Mouse (Mus musculus) G1E (cell line): ENCODE data around the gene Lrrc49. TPM values are rescaled to one million over a fixed set of nuclear protein-coding genes. Genes with fewer than 3 reads are reported as not detected.

Experiments used
- ATAC-seq: 2 replicates; pipeline ENCODE4 v1.8.0; 2016; ENCODE audit warnings: mild to moderate bottlenecking; ENCODE audit not compliant: insufficient number of reproducible peaks, poor library complexity, low FRiP score, severe bottlenecking; ENCODE audit errors: extremely low read depth
- DNase-seq: peaks from one replicate; pipeline ENCODE4 v3.0.0; 2012; ENCODE audit warnings: low spot score
- H3K27me3 ChIP-seq: 2 replicates; pipeline ENCODE4 v1.6.1; 2012; ENCODE audit warnings: mild to moderate bottlenecking, low read length, inconsistent platforms; ENCODE audit not compliant: insufficient read depth
- H3K36me3 ChIP-seq: replicated peaks from 2 replicates; pipeline ENCODE3; 2012; ENCODE audit warnings: mild to moderate bottlenecking, inconsistent platforms
- H3K4me1 ChIP-seq: 2 replicates; pipeline ENCODE4 v1.6.1; 2012; ENCODE audit warnings: low read depth, low read length, inconsistent platforms, mixed read lengths; ENCODE audit not compliant: insufficient read depth
- H3K4me3 ChIP-seq: 2 replicates; pipeline ENCODE4 v1.5.1; 2012; ENCODE audit warnings: low read depth, mild to moderate bottlenecking, inconsistent platforms, low read length, moderate library complexity, mixed read lengths
- H3K9me3 ChIP-seq: replicated peaks from 2 replicates; pipeline ENCODE4 v1.6.1; 2012; ENCODE audit warnings: inconsistent platforms
- CTCF ChIP-seq: IDR thresholded peaks from 2 replicates; pipeline ENCODE4 v1.5.1; 2012; ENCODE audit warnings: low read depth, low read length, inconsistent platforms, mixed read lengths
- GATA1 ChIP-seq: IDR thresholded peaks from 2 replicates; pipeline ENCODE4 v1.6.1; 2012; ENCODE audit warnings: borderline replicate concordance, low read length, inconsistent platforms, mixed read lengths
- GATA2 ChIP-seq: IDR thresholded peaks from 2 replicates; pipeline ENCODE4 v1.6.1; 2012; ENCODE audit warnings: low read depth, low read length, inconsistent platforms, borderline replicate concordance
- POLR2AphosphoS5 ChIP-seq: IDR thresholded peaks from 2 replicates; pipeline ENCODE4 v1.6.1; 2012; ENCODE audit warnings: low read depth, low read length, inconsistent platforms; ENCODE audit not compliant: insufficient replicate concordance
- TAL1 ChIP-seq: conservative IDR thresholded peaks from 2 replicates; pipeline ENCODE4 v1.6.1; 2012; ENCODE audit warnings: low read depth, low read length, inconsistent platforms, mixed read lengths
- polyA plus RNA-seq: library from polyadenylated mRNA; stranded (reverse); fragments of >175 nt; gene quantifications from 2 replicates; pipeline ENCODE4 v1.2.3, GENCODE M21; 2012
- total RNA-seq, 2 experiments: library from RNA; stranded (forward) in 1 of 2; stranded (reverse) in 1 of 2; fragments of 200-1000 nt in 1 of 2; fragments of >200 nt in 1 of 2; fragmentation: Nextera tagmentation in 1 of 2; gene quantifications; 2 replicates each; pipeline ENCODE4 v1.2.3; 2014 to 2017

Lrrc49 gene
- total RNA-seq (2014; fragmentation: Nextera tagmentation) (0.58 and 1.1 TPM in 2 replicates), total RNA-seq (2017) (2.3 and 2.5 TPM in 2 replicates), polyA plus RNA-seq (0.09 and 0.11 TPM in 2 replicates)

DNA sequence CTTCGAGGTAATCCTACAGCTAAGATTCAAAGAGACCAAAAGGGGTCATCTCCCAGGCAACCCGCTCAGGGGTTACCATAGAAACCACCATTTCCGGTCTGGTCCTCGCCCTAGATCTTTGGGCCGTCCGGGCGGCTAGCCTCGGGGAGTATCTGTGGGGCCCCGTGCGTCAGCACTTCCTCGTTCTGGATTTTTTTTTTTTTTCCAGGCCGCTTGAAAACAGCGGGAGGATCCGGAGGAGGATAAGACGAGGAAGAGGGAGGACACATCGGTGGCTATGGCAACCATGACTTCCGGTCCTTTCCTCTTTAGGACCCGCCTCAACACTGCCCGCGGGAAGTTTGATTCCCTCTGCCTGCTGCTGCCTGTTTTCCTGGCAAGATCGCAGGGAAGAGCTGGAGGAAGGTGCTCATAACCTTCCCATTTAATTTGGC lies at the start of gene Lrrc49:
Gene Lrrc49, minus strand, starts transcription at position 268 of the 434 bp plus-strand sequence.
- no peaks in the 10 kb centered on the region for H3K36me3 ChIP-seq
- peaks cover 8% of the 10 kb centered on the region for H3K27me3 ChIP-seq
- H3K4me3 ChIP-seq, result peak within 1 kb of the TSS; percentile 68
- H3K9me3 ChIP-seq, result no peaks in the 10 kb centered on the region; the same call in 1 of the 2 replicates
- ATAC-seq (peak; percentile 57), DNase-seq (peak; percentile 14)
- H3K4me1 ChIP-seq, result peaks cover 4% of the 10 kb centered on the region
- TF ChIP-seq GATA1 (no peak), CTCF (no peak), TAL1 (no peak), GATA2 (no peak), POLR2AphosphoS5 (no peak)

- ATAC-seq (no peak), DNase-seq (no peak)
- Histone ChIP-seq H3K27me3 (peaks cover 5% of the 10 kb centered on the region; the same call in 1 of the 2 replicates), H3K4me3 (no peak overlapping the region), H3K4me1 (no peaks in the 10 kb centered on the region), H3K36me3 (no peaks in the 10 kb centered on the region), H3K9me3 (peaks cover 3% of the 10 kb centered on the region)
- no peak for TF ChIP-seq GATA1
- TF ChIP-seq GATA2, result no peak
- no peak for TF ChIP-seq POLR2AphosphoS5
- no peak for TF ChIP-seq CTCF
- TF ChIP-seq TAL1, result no peak
Observed at GRCm38 (mm10) chr9:60734321-60734720, 46.4 kb upstream of the Lrrc49 start.

- TF ChIP-seq GATA1 (no peak), TAL1 (no peak), CTCF (no peak), POLR2AphosphoS5 (no peak), GATA2 (no peak)
- Histone ChIP-seq H3K27me3 (no peaks in the 10 kb centered on the region), H3K4me3 (no peak overlapping the region), H3K4me1 (no peaks in the 10 kb centered on the region), H3K36me3 (no peaks in the 10 kb centered on the region), H3K9me3 (no peaks in the 10 kb centered on the region)
- no peak for DNase-seq
- no peak for ATAC-seq
Observed at GRCm38 (mm10) chr9:60724968-60725367, 37.0 kb upstream of the Lrrc49 start.

GRCm38 (mm10) chr9:60719687-60720086 lies 31.7 kb upstream of the Lrrc49 start:
- no peak for DNase-seq
- Histone ChIP-seq H3K4me3 (no peak overlapping the region), H3K9me3 (no peaks in the 10 kb centered on the region), H3K36me3 (no peaks in the 10 kb centered on the region), H3K27me3 (no peaks in the 10 kb centered on the region; the same call in 1 of the 2 replicates), H3K4me1 (no peaks in the 10 kb centered on the region)
- ATAC-seq, result no peak
- TF ChIP-seq TAL1, result no peak
- TF ChIP-seq GATA2, result no peak
- TF ChIP-seq CTCF, result no peak
- no peak for TF ChIP-seq POLR2AphosphoS5
- TF ChIP-seq GATA1, result no peak

DNA sequence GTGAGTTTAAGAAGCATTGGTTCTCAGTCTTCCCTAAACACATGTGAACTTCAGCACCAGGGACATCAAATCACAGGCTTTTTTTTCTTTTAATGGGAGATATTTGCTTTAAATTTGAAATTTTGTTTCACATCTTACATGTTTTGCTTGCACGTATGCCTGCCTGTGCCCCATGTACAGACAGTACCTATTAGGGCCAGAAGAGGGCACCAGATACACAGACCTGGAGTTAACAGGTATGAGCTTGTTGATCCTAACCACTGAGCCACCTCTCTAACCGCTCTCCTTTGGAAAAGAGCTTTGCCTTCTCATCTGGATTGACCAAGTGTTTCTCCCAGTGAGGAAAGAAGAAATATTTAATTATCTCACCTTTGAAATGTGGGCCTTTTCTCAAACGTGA lies 30.3 kb upstream of the Lrrc49 start:
- Histone ChIP-seq H3K9me3 (no peaks in the 10 kb centered on the region), H3K4me1 (no peaks in the 10 kb centered on the region), H3K4me3 (no peak overlapping the region), H3K27me3 (no peaks in the 10 kb centered on the region; the same call in 1 of the 2 replicates), H3K36me3 (no peaks in the 10 kb centered on the region)
- ATAC-seq (no peak), DNase-seq (no peak)
- TF ChIP-seq TAL1 (no peak), GATA2 (no peak), CTCF (peak; percentile 34)

GRCm38 (mm10) chr9:60715828-60716227 lies 27.9 kb upstream of the Lrrc49 start:
- Histone ChIP-seq H3K27me3 (no peaks in the 10 kb centered on the region; the same call in 1 of the 2 replicates), H3K9me3 (no peaks in the 10 kb centered on the region), H3K4me1 (no peaks in the 10 kb centered on the region), H3K36me3 (no peaks in the 10 kb centered on the region), H3K4me3 (no peak overlapping the region)
- DNase-seq, result no peak
- no peak for TF ChIP-seq POLR2AphosphoS5
- TF ChIP-seq CTCF, result no peak
- no peak for TF ChIP-seq GATA1
- TF ChIP-seq TAL1, result no peak
- TF ChIP-seq GATA2, result no peak
- no peak for ATAC-seq
